Mouse (Mus musculus): Measurements from ENCODE around the gene Klf3. TPM values are rescaled to one million over a fixed set of nuclear protein-coding genes. Genes with fewer than 3 reads are reported as not detected.

The Klf3 gene
- polyA plus RNA-seq, 1 experiment from 2014 or later: 66.9 TPM

Other genes with a start within 250 kb of the Klf3 start
- 0.55 and 0.78 TPM in 2 replicates for gene Tlr1, start 130.2 kb downstream of the Klf3 start, polyA plus RNA-seq (2014; fragmentation: Nextera tagmentation; extraction: Ambion mirVana)
- gene Tlr6, start 156.7 kb downstream of the Klf3 start, polyA plus RNA-seq (2014; fragmentation: Nextera tagmentation; extraction: Ambion mirVana): 0.26 and 0.66 TPM in 2 replicates
- 18.5 and 21.1 TPM in 2 replicates for gene Fam114a1, start 166.7 kb downstream of the Klf3 start, polyA plus RNA-seq (2014; fragmentation: Nextera tagmentation; extraction: Ambion mirVana)